ENCODE assay signal across 8 mouse cellular contexts in genomic region chr11:98022555-98023371, GRCm38 (mm10). TPM values are rescaled to one million over a fixed set of nuclear protein-coding genes. Genes with fewer than 3 reads are reported as not detected.
DNase-seq lines count a peak whose midpoint lies in the region; ATAC-seq and TF ChIP-seq lines count a peak whose summit lies in the region.

Cacnb1 (minus strand) TSS chr11:98023034.

- no peak for TF ChIP-seq EP300 in CH12.LX (IDR thresholded peaks at IDR 0.05; ENCODE audit: low read length)
- no peak for TF ChIP-seq EP300 in lung, postnatal 0 days (IDR thresholded peaks at IDR 0.05)

- H3K4me3 ChIP-seq in CH12.LX (replicated peaks in 1 of 3; ENCODE audit: low read depth in 2 of 3, low read length in 2 of 3, poor library complexity in 1 of 3), result peak within 1 kb of the TSS; percentile 51 to 70 (median 55)
- peak within 1 kb of the TSS; percentile 76 for H3K4me3 ChIP-seq in embryonic facial prominence, embryonic 12.5 days
- H3K4me3 ChIP-seq in heart, embryonic 14.5 days (ENCODE audit: control insufficient read depth in 1 of 2, insufficient read depth in 1 of 2, low read depth in 1 of 2, low read length in 2 of 2), result peak within 1 kb of the TSS; percentile 77 to 79
- H3K4me3 ChIP-seq in lung, postnatal 0 days (ENCODE audit: low read depth, low read length), result peak within 1 kb of the TSS; percentile 58

- H3K9ac ChIP-seq in CH12.LX (ENCODE audit: insufficient read depth, low read depth), result peak within 1 kb of the TSS; percentile 62
- peak within 1 kb of the TSS; percentile 86 for H3K9ac ChIP-seq in embryonic facial prominence, embryonic 12.5 days
- peak within 1 kb of the TSS; percentile 86 for H3K9ac ChIP-seq in heart, embryonic 14.5 days (ENCODE audit: low read length)
- H3K9ac ChIP-seq in lung, postnatal 0 days (replicated peaks; ENCODE audit: low read depth), result peak within 1 kb of the TSS; percentile 50

- no peak for TF ChIP-seq CTCF in CH12.LX (conservative IDR thresholded peaks at IDR 0.05 in 1 of 2, IDR thresholded peaks at IDR 0.05 in 1 of 2; ENCODE audit: low read depth in 2 of 2, low read length in 2 of 2)
- 0 out of 2 replicates have a peak, but pooled peaks have one; percentile 2 for TF ChIP-seq CTCF in lung, postnatal 0 days (IDR thresholded peaks at IDR 0.05)

- H3K36me3 ChIP-seq in CH12.LX (replicated peaks in 1 of 2; ENCODE audit: control insufficient read depth in 1 of 2, insufficient read depth in 1 of 2, low read length in 1 of 2), result peaks cover 0 to under 1% of the 10 kb centered on the region in 2 experiments
- peaks cover 7% of the 10 kb centered on the region for H3K36me3 ChIP-seq in embryonic facial prominence, embryonic 12.5 days
- H3K36me3 ChIP-seq in heart, embryonic 14.5 days (ENCODE audit: control insufficient read depth, insufficient read depth, low read length), result no peaks in the 10 kb centered on the region
- H3K36me3 ChIP-seq in lung, postnatal 0 days (ENCODE audit: insufficient read depth, low read length), result no peaks in the 10 kb centered on the region

- H3K4me2 ChIP-seq in CH12.LX (ENCODE audit: insufficient read depth, low read depth, poor library complexity, severe bottlenecking), result peak within 1 kb of the TSS; percentile 77
- peak within 1 kb of the TSS; percentile 85 for H3K4me2 ChIP-seq in embryonic facial prominence, embryonic 12.5 days (replicated peaks)
- H3K4me2 ChIP-seq in heart, embryonic 14.5 days (ENCODE audit: low read length), result peak within 1 kb of the TSS; percentile 100
- H3K4me2 ChIP-seq in lung, postnatal 0 days (replicated peaks; ENCODE audit: low read depth, low read length), result peak within 1 kb of the TSS; percentile 96

- 0 out of 2 replicates have a peak, but pooled peaks have one; percentile 25 for ATAC-seq in embryonic facial prominence, embryonic 12.5 days (ENCODE audit: insufficient number of reproducible peaks, insufficient read depth, low FRiP score, low TSS enrichment)
- peak; percentile 27 for ATAC-seq in heart, embryonic 14.5 days (ENCODE audit: insufficient number of reproducible peaks, insufficient read depth, low FRiP score, low read depth)
- peak; percentile 70 for ATAC-seq in lung, postnatal 0 days

- no peaks in the 10 kb centered on the region for H3K9me3 ChIP-seq in CH12.LX (replicated peaks; ENCODE audit: low read length)
- H3K9me3 ChIP-seq in embryonic facial prominence, embryonic 12.5 days, result no peaks in the 10 kb centered on the region
- no peaks in the 10 kb centered on the region for H3K9me3 ChIP-seq in heart, embryonic 14.5 days (ENCODE audit: control insufficient read depth, low read length)
- no peaks in the 10 kb centered on the region for H3K9me3 ChIP-seq in lung, postnatal 0 days (ENCODE audit: low read length)

- H3K27ac ChIP-seq in CH12.LX (ENCODE audit: insufficient read depth, low read depth), result peak within 1 kb of the TSS; percentile 14; the same call in 1 of the 2 replicates
- peak within 1 kb of the TSS; percentile 84 for H3K27ac ChIP-seq in embryonic facial prominence, embryonic 12.5 days
- H3K27ac ChIP-seq in heart, embryonic 14.5 days (replicated peaks in 1 of 2; ENCODE audit: control insufficient read depth in 1 of 2, insufficient read depth in 1 of 2, low read depth in 2 of 2, low read length in 2 of 2), result peak within 1 kb of the TSS; percentile 65 to 77
- H3K27ac ChIP-seq in lung, postnatal 0 days (ENCODE audit: low read length), result peak within 1 kb of the TSS; percentile 85

- peaks cover 10% of the 10 kb centered on the region for H3K79me2 ChIP-seq in CH12.LX (replicated peaks; ENCODE audit: control insufficient read depth, extremely low read depth, insufficient read depth, poor library complexity, severe bottlenecking)

- TF ChIP-seq RAD21 in CH12.LX (IDR thresholded peaks at IDR 0.05; ENCODE audit: low read depth, low read length), result no peak

- peaks cover 17 to 53% of the 10 kb centered on the region in 2 experiments for H3K4me1 ChIP-seq in CH12.LX (ENCODE audit: control insufficient read depth in 1 of 2, insufficient read depth in 2 of 2)
- H3K4me1 ChIP-seq in embryonic facial prominence, embryonic 12.5 days, result peaks cover 51% of the 10 kb centered on the region
- H3K4me1 ChIP-seq in heart, embryonic 14.5 days (ENCODE audit: control insufficient read depth in 2 of 2, insufficient read depth in 2 of 2, low read length in 2 of 2), result peaks cover 13 to 23% of the 10 kb centered on the region in 2 experiments
- peaks cover 14% of the 10 kb centered on the region; the same call in 1 of the 2 replicates for H3K4me1 ChIP-seq in lung, postnatal 0 days (ENCODE audit: insufficient read depth, low read depth, low read length)

- 2% methylated on average over 48 of the region's 52 CpGs for WGBS in embryonic facial prominence, embryonic 12.5 days
- 1% methylated on average over 48 of the region's 52 CpGs for WGBS in heart, embryonic 14.5 days
- 2% methylated on average over 28 of the region's 52 CpGs for WGBS in lung, postnatal 0 days

- peak; percentile 55 for TF ChIP-seq POLR2A in CH12.LX (IDR thresholded peaks at IDR 0.05; ENCODE audit: low read depth, low read length)

- DNase-seq in CH12.LX (ENCODE audit: extremely low read depth), result peak; percentile 30
- DNase-seq in adrenal gland, adult 18-20 months (ENCODE audit: low spot score in 2 of 2), result peak; percentile 68 to 71
- peak; percentile 68 to 84 for DNase-seq in kidney, postnatal 25 days
- DNase-seq in lung, postnatal 0 days (ENCODE audit: low spot score), result peak; percentile 86
- DNase-seq in retina, embryonic 14.5 days (ENCODE audit: low spot score), result peak; percentile 83
- no peak for DNase-seq in frontal cortex, postnatal 36 days (ENCODE audit: low spot score in 2 of 2)

- peaks cover 25% of the 10 kb centered on the region for H3K27me3 ChIP-seq in CH12.LX (replicated peaks)
- no peaks in the 10 kb centered on the region for H3K27me3 ChIP-seq in embryonic facial prominence, embryonic 12.5 days
- no peaks in the 10 kb centered on the region for H3K27me3 ChIP-seq in heart, embryonic 14.5 days (ENCODE audit: control insufficient read depth, insufficient read depth, low read length)
- no peaks in the 10 kb centered on the region for H3K27me3 ChIP-seq in lung, postnatal 0 days (replicated peaks; ENCODE audit: insufficient read depth, low read length)

- dilution Hi-C loops in CH12.LX (cut with MboI; ENCODE audit: extremely low pct_ligation_motif_present, extremely low pct_unique_long_range_greater_than_20kb, low sequenced_read_pairs), result no loop called here

- in situ Hi-C loops in CH12.LX (cut with MboI; ENCODE audit: low pct_ligation_motif_present, low pct_unique_long_range_greater_than_20kb, low sequenced_read_pairs), result no loop called here

TF ChIP-seq in CH12.LX, 34 proteins besides CTCF, POLR2A, EP300 and RAD21 (continues in another document):
- peak; percentile 35; the same call in 1 of the 2 replicates for TF ChIP-seq TCF12 (IDR thresholded peaks at IDR 0.05; ENCODE audit: low read depth, low read length)
- peak; percentile 39; the same call in 1 of the 2 replicates for TF ChIP-seq NELFE (IDR thresholded peaks at IDR 0.05; ENCODE audit: low read depth, low read length)
- no peak for TF ChIP-seq USF2 (conservative IDR thresholded peaks at IDR 0.05; ENCODE audit: low read depth, low read length)
- no peak for TF ChIP-seq ZMIZ1 (IDR thresholded peaks at IDR 0.05; ENCODE audit: low read depth, low read length)
- TF ChIP-seq CHD2 (IDR thresholded peaks at IDR 0.05; ENCODE audit: low read length), result no peak
- no peak for TF ChIP-seq POLR2AphosphoS2 (IDR thresholded peaks at IDR 0.05; ENCODE audit: low read depth, low read length)
- TF ChIP-seq MAX (IDR thresholded peaks at IDR 0.05; ENCODE audit: low read length), result no peak; the same call in 1 of the 2 replicates
- TF ChIP-seq ETS1 (conservative IDR thresholded peaks at IDR 0.05; ENCODE audit: low read depth, low read length), result no peak
- TF ChIP-seq KAT2A (IDR thresholded peaks at IDR 0.05; ENCODE audit: insufficient replicate concordance, low read length), result no peak
- no peak for TF ChIP-seq PAX5 (IDR thresholded peaks at IDR 0.05; ENCODE audit: low read length)
- TF ChIP-seq HCFC1 (IDR thresholded peaks at IDR 0.05; ENCODE audit: low read depth, low read length), result no peak
- TF ChIP-seq IRF4 (IDR thresholded peaks at IDR 0.05; ENCODE audit: low read depth, low read length), result peak; percentile 17; the same call in 1 of the 2 replicates
- TF ChIP-seq NRF1 (IDR thresholded peaks at IDR 0.05; ENCODE audit: low read depth, low read length), result peak; percentile 3; the same call in 1 of the 2 replicates
- TF ChIP-seq ZKSCAN1 (IDR thresholded peaks at IDR 0.05; ENCODE audit: borderline replicate concordance, low read depth, low read length), result no peak
- TF ChIP-seq ZC3H11A (IDR thresholded peaks at IDR 0.05; ENCODE audit: low read depth, low read length), result no peak
- no peak for TF ChIP-seq MXI1 (IDR thresholded peaks at IDR 0.05; ENCODE audit: low read depth, low read length)
- 0 out of 2 replicates have a peak, but pooled peaks have one; percentile 25 for TF ChIP-seq TBP (conservative IDR thresholded peaks at IDR 0.05; ENCODE audit: low read depth, low read length)
- TF ChIP-seq CHD1 (IDR thresholded peaks at IDR 0.05; ENCODE audit: low read depth, low read length), result no peak
- no peak for TF ChIP-seq MAZ (IDR thresholded peaks at IDR 0.05; ENCODE audit: low read depth, low read length)
- no peak for TF ChIP-seq UBTF (IDR thresholded peaks at IDR 0.05; ENCODE audit: low read depth, low read length)
- TF ChIP-seq MYC (IDR thresholded peaks at IDR 0.05; ENCODE audit: low read depth, low read length), result no peak
- no peak for TF ChIP-seq E2F4 (IDR thresholded peaks at IDR 0.05; ENCODE audit: insufficient replicate concordance, low read depth, low read length)
- no peak for TF ChIP-seq BHLHE40 (IDR thresholded peaks at IDR 0.05; ENCODE audit: low read depth, low read length)
- peak; percentile 39; the same call in 1 of the 2 replicates for TF ChIP-seq ELF1 (IDR thresholded peaks at IDR 0.05; ENCODE audit: low read depth, low read length)
- TF ChIP-seq SMC3 (IDR thresholded peaks at IDR 0.05; ENCODE audit: low read depth, low read length), result no peak
- TF ChIP-seq SIN3A (IDR thresholded peaks at IDR 0.05; ENCODE audit: low read length), result no peak; the same call in none of the 2 replicates
- TF ChIP-seq GABPA (IDR thresholded peaks at IDR 0.05; ENCODE audit: insufficient replicate concordance, low read depth, low read length), result no peak

RNA-seq across cellular contexts. Expression of gene Cacnb1, which starts in this region (rescaled TPM):
- total RNA-seq in CH12.LX (2012; rRNA removed) (0.46 and 0.55 TPM in 2 replicates), CH12.LX (2014; rRNA removed) (0.12 TPM in 1 of 2 replicates, not detected in the other)
- polyA plus RNA-seq in CH12.LX (2012; ENCODE audit: insufficient read length, low read depth), result 0.36 and 0.59 TPM in 2 replicates
- 10 to 100 TPM in 1 of 2 experiments, 1 to 10 TPM in 1; 8.6 to 10.1 TPM for total RNA-seq in adrenal gland, adult 18-20 months (2021)
- 14.8 and 16.6 TPM in 2 replicates for polyA plus RNA-seq in embryonic facial prominence, embryonic 12.5 days (2016; fragmentation: Nextera tagmentation; extraction: Ambion mirVana)
- polyA plus RNA-seq in heart, embryonic 14.5 days (2014; fragmentation: Nextera tagmentation; extraction: Ambion mirVana), result 7.1 and 7.9 TPM in 2 replicates
- 3.5 and 4.0 TPM in 2 replicates for polyA plus RNA-seq in lung, postnatal 0 days (2015; fragmentation: Nextera tagmentation; extraction: Ambion mirVana)

Comparison
In these comparisons a context has a peak if more than half of its experiments do, and no peak if none do; other contexts are left out.
1. RNA of gene Cacnb1 (total RNA-seq): 8.6 to 10.1 TPM in adrenal gland, adult 18-20 months; 0.12 to 0.55 TPM in CH12.LX; every median in the first group is over 4 times any median in the second.
2. Peak in DNase-seq, H3K4me3 ChIP-seq, H3K27ac ChIP-seq, H3K9ac ChIP-seq and H3K4me2 ChIP-seq in CH12.LX; RNA of the gene not detected or under 1 TPM.
3. DNase-seq: peak in adrenal gland, adult 18-20 months (2 of 2), kidney, postnatal 25 days (2 of 2), lung, postnatal 0 days (single experiment) and retina, embryonic 14.5 days (single experiment); none in frontal cortex, postnatal 36 days (0 of 2).
4. H3K27ac ChIP-seq: peak in every context shown above with its lines; median percentile 85 in lung, postnatal 0 days; 84 in embryonic facial prominence, embryonic 12.5 days; 71 in heart, embryonic 14.5 days; 14 in CH12.LX.
5. Peak in every context shown above with its lines, with median percentiles within 50 percentile points of each other: H3K4me2 ChIP-seq, H3K4me3 ChIP-seq, H3K9ac ChIP-seq and ATAC-seq.